Mouse (Mus musculus): Measurements from ENCODE around the gene Ctnna3. TPM values are rescaled to one million over a fixed set of nuclear protein-coding genes. Genes with fewer than 3 reads are reported as not detected.

The Ctnna3 gene
- polyA plus RNA-seq, 1 experiment = 0.17 TPM

GRCm38 (mm10) chr10:64320332-64320731 lies 890.4 kb downstream of the Ctnna3 start:
- Histone ChIP-seq H3K4me3 (no peak overlapping the region), H3K79me2 (ENCODE audit: control insufficient read depth, insufficient read depth) (no peaks in the 10 kb centered on the region), H3K4me2 (ENCODE audit: low read depth) (no peak overlapping the region), H3ac (ENCODE audit: control insufficient read depth, insufficient read length) (no peak overlapping the region), H3K36me3 (ENCODE audit: control insufficient read depth, insufficient read depth) (no peaks in the 10 kb centered on the region), H3K27me3 (ENCODE audit: control insufficient read depth, insufficient read depth, insufficient read length) (no peaks in the 10 kb centered on the region)
- no peak for TF ChIP-seq POLR2A (IDR thresholded peaks at IDR 0.05; ENCODE audit: insufficient read length, low read depth)
- TF ChIP-seq MYOD1 (IDR thresholded peaks at IDR 0.05; ENCODE audit: control insufficient read depth in 1 of 3, insufficient read length in 2 of 3, low read depth in 2 of 3) = no peak
- no peak for TF ChIP-seq TCF12 (IDR thresholded peaks at IDR 0.05; ENCODE audit: insufficient read depth, poor library complexity, severe bottlenecking)
- TF ChIP-seq CEBPB (IDR thresholded peaks at IDR 0.05; ENCODE audit: insufficient read depth, poor library complexity, severe bottlenecking) = no peak
- TF ChIP-seq MAX (IDR thresholded peaks at IDR 0.05; ENCODE audit: low read depth) = no peak
- no peak for TF ChIP-seq USF1 (IDR thresholded peaks at IDR 0.05; ENCODE audit: low read depth)
- TF ChIP-seq TCF3 (IDR thresholded peaks at IDR 0.05; ENCODE audit: insufficient read length, low read depth) = no peak
- no peak for TF ChIP-seq E2F4 (IDR thresholded peaks at IDR 0.05; ENCODE audit: insufficient read depth)
- TF ChIP-seq POLR2AphosphoS2 (IDR thresholded peaks at IDR 0.05; ENCODE audit: insufficient read length, low read depth) = no peak
- TF ChIP-seq REST (IDR thresholded peaks at IDR 0.05; ENCODE audit: insufficient read depth, insufficient read length) = no peak
- no peak for TF ChIP-seq MYOG (IDR thresholded peaks at IDR 0.05; ENCODE audit: control insufficient read depth in 1 of 3, insufficient read depth in 1 of 3, insufficient read length in 2 of 3, low read depth in 2 of 3)
- no peak for TF ChIP-seq SRF (IDR thresholded peaks at IDR 0.05; ENCODE audit: control insufficient read depth, insufficient read length, low read depth)

GRCm38 (mm10) chr10:64342702-64343379 lies 912.9 kb downstream of the Ctnna3 start:
- H3K4me2 ChIP-seq (ENCODE audit: low read depth) = peak overlapping the region; percentile 6
- H3K4me3 ChIP-seq = no peak overlapping the region
- H3K36me3 ChIP-seq (ENCODE audit: control insufficient read depth, insufficient read depth) = no peaks in the 10 kb centered on the region
- no peak overlapping the region for H3ac ChIP-seq (ENCODE audit: control insufficient read depth, insufficient read length)
- TF ChIP-seq POLR2AphosphoS2 (IDR thresholded peaks at IDR 0.05; ENCODE audit: insufficient read length, low read depth) = no peak
- peak in 1 of 3 experiments; percentile 49 for TF ChIP-seq MYOD1 (IDR thresholded peaks at IDR 0.05; ENCODE audit: control insufficient read depth in 1 of 3, insufficient read length in 2 of 3, low read depth in 2 of 3)
- no peak for TF ChIP-seq MAX (IDR thresholded peaks at IDR 0.05; ENCODE audit: low read depth)
- H3K79me2 ChIP-seq (ENCODE audit: control insufficient read depth, insufficient read depth) = no peaks in the 10 kb centered on the region
- no peaks in the 10 kb centered on the region for H3K27me3 ChIP-seq (ENCODE audit: control insufficient read depth, insufficient read depth, insufficient read length)

- no peak overlapping the region for H3K4me3 ChIP-seq
- no peaks in the 10 kb centered on the region for H3K36me3 ChIP-seq (ENCODE audit: control insufficient read depth, insufficient read depth)
- no peak overlapping the region for H3ac ChIP-seq (ENCODE audit: control insufficient read depth, insufficient read length)
- H3K4me2 ChIP-seq (ENCODE audit: low read depth) = no peak overlapping the region
- H3K27me3 ChIP-seq (ENCODE audit: control insufficient read depth, insufficient read depth, insufficient read length) = no peaks in the 10 kb centered on the region
- TF ChIP-seq CEBPB (IDR thresholded peaks at IDR 0.05; ENCODE audit: insufficient read depth, poor library complexity, severe bottlenecking) = no peak
- no peak for TF ChIP-seq POLR2AphosphoS2 (IDR thresholded peaks at IDR 0.05; ENCODE audit: insufficient read length, low read depth)
- no peak for TF ChIP-seq MYOG (IDR thresholded peaks at IDR 0.05; ENCODE audit: control insufficient read depth in 1 of 3, insufficient read depth in 1 of 3, insufficient read length in 2 of 3, low read depth in 2 of 3)
- TF ChIP-seq USF1 (IDR thresholded peaks at IDR 0.05; ENCODE audit: low read depth) = no peak
- TF ChIP-seq MYOD1 (IDR thresholded peaks at IDR 0.05; ENCODE audit: control insufficient read depth in 1 of 3, insufficient read length in 2 of 3, low read depth in 2 of 3) = no peak
- TF ChIP-seq POLR2A (IDR thresholded peaks at IDR 0.05; ENCODE audit: insufficient read length, low read depth) = no peak
- TF ChIP-seq MAX (IDR thresholded peaks at IDR 0.05; ENCODE audit: low read depth) = no peak
- TF ChIP-seq E2F4 (IDR thresholded peaks at IDR 0.05; ENCODE audit: insufficient read depth) = no peak
- no peak for TF ChIP-seq SRF (IDR thresholded peaks at IDR 0.05; ENCODE audit: control insufficient read depth, insufficient read length, low read depth)
- TF ChIP-seq TCF12 (IDR thresholded peaks at IDR 0.05; ENCODE audit: insufficient read depth, poor library complexity, severe bottlenecking) = no peak
- no peak for TF ChIP-seq TCF3 (IDR thresholded peaks at IDR 0.05; ENCODE audit: insufficient read length, low read depth)
- no peak for TF ChIP-seq REST (IDR thresholded peaks at IDR 0.05; ENCODE audit: insufficient read depth, insufficient read length)
- no peaks in the 10 kb centered on the region for H3K79me2 ChIP-seq (ENCODE audit: control insufficient read depth, insufficient read depth)
Measured at GRCm38 (mm10) chr10:64373288-64373687, 943.4 kb downstream of the Ctnna3 start.

- H3K4me3 ChIP-seq = no peak overlapping the region
- H3K27me3 ChIP-seq (ENCODE audit: control insufficient read depth, insufficient read depth, insufficient read length) = no peaks in the 10 kb centered on the region
- H3K36me3 ChIP-seq (ENCODE audit: control insufficient read depth, insufficient read depth) = no peaks in the 10 kb centered on the region
- H3K4me2 ChIP-seq (ENCODE audit: low read depth) = no peak overlapping the region
- TF ChIP-seq TCF12 (IDR thresholded peaks at IDR 0.05; ENCODE audit: insufficient read depth, poor library complexity, severe bottlenecking) = no peak
- no peak for TF ChIP-seq TCF3 (IDR thresholded peaks at IDR 0.05; ENCODE audit: insufficient read length, low read depth)
- no peak for TF ChIP-seq MAX (IDR thresholded peaks at IDR 0.05; ENCODE audit: low read depth)
- no peak for TF ChIP-seq POLR2A (IDR thresholded peaks at IDR 0.05; ENCODE audit: insufficient read length, low read depth)
- no peak for TF ChIP-seq SRF (IDR thresholded peaks at IDR 0.05; ENCODE audit: control insufficient read depth, insufficient read length, low read depth)
- TF ChIP-seq POLR2AphosphoS2 (IDR thresholded peaks at IDR 0.05; ENCODE audit: insufficient read length, low read depth) = no peak
- TF ChIP-seq E2F4 (IDR thresholded peaks at IDR 0.05; ENCODE audit: insufficient read depth) = no peak
- no peak for TF ChIP-seq MYOG (IDR thresholded peaks at IDR 0.05; ENCODE audit: control insufficient read depth in 1 of 3, insufficient read depth in 1 of 3, insufficient read length in 2 of 3, low read depth in 2 of 3)
- TF ChIP-seq USF1 (IDR thresholded peaks at IDR 0.05; ENCODE audit: low read depth) = no peak
- no peak for TF ChIP-seq REST (IDR thresholded peaks at IDR 0.05; ENCODE audit: insufficient read depth, insufficient read length)
- H3ac ChIP-seq (ENCODE audit: control insufficient read depth, insufficient read length) = no peak overlapping the region
- no peaks in the 10 kb centered on the region for H3K79me2 ChIP-seq (ENCODE audit: control insufficient read depth, insufficient read depth)
Measured at GRCm38 (mm10) chr10:64377751-64378150, 947.9 kb downstream of the Ctnna3 start.

- Histone ChIP-seq H3K36me3 (ENCODE audit: control insufficient read depth, insufficient read depth) (no peaks in the 10 kb centered on the region), H3ac (ENCODE audit: control insufficient read depth, insufficient read length) (no peak overlapping the region), H3K4me3 (no peak overlapping the region), H3K79me2 (ENCODE audit: control insufficient read depth, insufficient read depth) (no peaks in the 10 kb centered on the region), H3K4me2 (ENCODE audit: low read depth) (no peak overlapping the region), H3K27me3 (ENCODE audit: control insufficient read depth, insufficient read depth, insufficient read length) (no peaks in the 10 kb centered on the region)
- TF ChIP-seq MYOD1 (IDR thresholded peaks at IDR 0.05; ENCODE audit: control insufficient read depth in 1 of 3, insufficient read length in 2 of 3, low read depth in 2 of 3) = no peak
- TF ChIP-seq MYOG (IDR thresholded peaks at IDR 0.05; ENCODE audit: control insufficient read depth in 1 of 3, insufficient read depth in 1 of 3, insufficient read length in 2 of 3, low read depth in 2 of 3) = no peak
- TF ChIP-seq E2F4 (IDR thresholded peaks at IDR 0.05; ENCODE audit: insufficient read depth) = no peak
- TF ChIP-seq REST (IDR thresholded peaks at IDR 0.05; ENCODE audit: insufficient read depth, insufficient read length) = no peak
- no peak for TF ChIP-seq CEBPB (IDR thresholded peaks at IDR 0.05; ENCODE audit: insufficient read depth, poor library complexity, severe bottlenecking)
- TF ChIP-seq SRF (IDR thresholded peaks at IDR 0.05; ENCODE audit: control insufficient read depth, insufficient read length, low read depth) = no peak
- TF ChIP-seq POLR2AphosphoS2 (IDR thresholded peaks at IDR 0.05; ENCODE audit: insufficient read length, low read depth) = no peak
- TF ChIP-seq TCF3 (IDR thresholded peaks at IDR 0.05; ENCODE audit: insufficient read length, low read depth) = no peak
- TF ChIP-seq MAX (IDR thresholded peaks at IDR 0.05; ENCODE audit: low read depth) = no peak
Measured at GRCm38 (mm10) chr10:64396579-64396978, 966.7 kb downstream of the Ctnna3 start.

Data from myocyte (in vitro differentiated cells).